Comparison of ENCODE assay signal across 8 mouse cellular contexts in genomic region chr11:117199282-117200175, GRCm38 (mm10). TPM values are rescaled to one million over a fixed set of nuclear protein-coding genes. Genes with fewer than 3 reads are reported as not detected.
A peak's percentile ranks its signal among the peaks of the same experiment; 100 is the strongest.
DNase-seq lines count a peak whose midpoint lies in the region; ATAC-seq and TF ChIP-seq lines count a peak whose summit lies in the region.

Sept9 (plus strand) TSS chr11:117199661.

- H3K4me2 ChIP-seq in embryonic facial prominence, embryonic 12.5 days (replicated peaks): peak within 1 kb of the TSS; percentile 89
- peak within 1 kb of the TSS; percentile 94 for H3K4me2 ChIP-seq in heart, embryonic 15.5 days
- H3K4me2 ChIP-seq in kidney, postnatal 0 days (ENCODE audit: low read length): peak within 1 kb of the TSS; percentile 81
- H3K4me2 ChIP-seq in liver, postnatal 0 days (ENCODE audit: low read depth, low read length): peak within 1 kb of the TSS; percentile 72
- peak within 1 kb of the TSS; percentile 70 for H3K4me2 ChIP-seq in neural tube, embryonic 12.5 days (replicated peaks)

- TF ChIP-seq EP300 in liver, postnatal 0 days (IDR thresholded peaks at IDR 0.05; ENCODE audit: low read depth): no peak

- WGBS in embryonic facial prominence, embryonic 12.5 days: under 1% methylated on average over 69 of the region's 70 CpGs
- WGBS in heart, embryonic 15.5 days: 2% methylated on average over 68 of the region's 70 CpGs
- 2% methylated on average over 65 of the region's 70 CpGs for WGBS in kidney, postnatal 0 days
- WGBS in liver, postnatal 0 days (ENCODE audit: insufficient replicate concordance): 5% methylated on average over 60 of the region's 70 CpGs
- WGBS in neural tube, embryonic 12.5 days: under 1% methylated on average over 70 of the region's 70 CpGs

- peak within 1 kb of the TSS; percentile 51 for H3K4me3 ChIP-seq in embryonic facial prominence, embryonic 12.5 days
- peak within 1 kb of the TSS; percentile 50 for H3K4me3 ChIP-seq in heart, embryonic 15.5 days
- peak within 1 kb of the TSS; percentile 51 for H3K4me3 ChIP-seq in kidney, postnatal 0 days (replicated peaks; ENCODE audit: low read depth, low read length)
- H3K4me3 ChIP-seq in liver, postnatal 0 days (ENCODE audit: low read depth, low read length): peak within 1 kb of the TSS; percentile 57
- H3K4me3 ChIP-seq in neural tube, embryonic 12.5 days: peak within 1 kb of the TSS; percentile 35

- H3K27ac ChIP-seq in embryonic facial prominence, embryonic 12.5 days: no peak within 1 kb of the TSS
- H3K27ac ChIP-seq in heart, embryonic 15.5 days: no peak within 1 kb of the TSS
- no peak within 1 kb of the TSS for H3K27ac ChIP-seq in kidney, postnatal 0 days
- peak within 1 kb of the TSS; percentile 75 for H3K27ac ChIP-seq in liver, postnatal 0 days (ENCODE audit: low read depth)
- H3K27ac ChIP-seq in neural tube, embryonic 12.5 days: no peak within 1 kb of the TSS

- peak within 1 kb of the TSS; percentile 49 for H3K9ac ChIP-seq in embryonic facial prominence, embryonic 12.5 days
- H3K9ac ChIP-seq in heart, embryonic 15.5 days: peak within 1 kb of the TSS; percentile 47
- H3K9ac ChIP-seq in kidney, postnatal 0 days (ENCODE audit: low read depth, low read length): peak within 1 kb of the TSS; percentile 62
- H3K9ac ChIP-seq in liver, postnatal 0 days (replicated peaks): peak within 1 kb of the TSS; percentile 72
- 0 out of 2 replicates have a peak within 1 kb of the TSS, but pooled peaks have one; percentile 33 for H3K9ac ChIP-seq in neural tube, embryonic 12.5 days

- no peak for DNase-seq in gastrocnemius, postnatal 10 days
- DNase-seq in gastrocnemius, adult 18-20 months (ENCODE audit: low spot score): no peak
- peak; percentile 59 for DNase-seq in kidney, postnatal 0 days (ENCODE audit: low spot score)
- DNase-seq in liver, postnatal 0 days: peak; percentile 62
- no peak for DNase-seq in spleen, postnatal 10 days (ENCODE audit: low spot score in 2 of 2)

- TF ChIP-seq CTCF in kidney, postnatal 0 days (IDR thresholded peaks at IDR 0.05; ENCODE audit: low read depth): no peak
- no peak for TF ChIP-seq CTCF in liver, postnatal 0 days (IDR thresholded peaks at IDR 0.05; ENCODE audit: low read depth)

- no peaks in the 10 kb centered on the region for H3K9me3 ChIP-seq in embryonic facial prominence, embryonic 12.5 days
- no peaks in the 10 kb centered on the region for H3K9me3 ChIP-seq in heart, embryonic 15.5 days (replicated peaks)
- no peaks in the 10 kb centered on the region for H3K9me3 ChIP-seq in kidney, postnatal 0 days (replicated peaks; ENCODE audit: low read length)
- H3K9me3 ChIP-seq in liver, postnatal 0 days (ENCODE audit: low read length): no peaks in the 10 kb centered on the region
- H3K9me3 ChIP-seq in neural tube, embryonic 12.5 days: no peaks in the 10 kb centered on the region

- peaks cover 43% of the 10 kb centered on the region for H3K27me3 ChIP-seq in embryonic facial prominence, embryonic 12.5 days
- peaks cover 58% of the 10 kb centered on the region for H3K27me3 ChIP-seq in heart, embryonic 15.5 days
- H3K27me3 ChIP-seq in kidney, postnatal 0 days (ENCODE audit: insufficient read depth, low read length): no peaks in the 10 kb centered on the region
- H3K27me3 ChIP-seq in liver, postnatal 0 days (ENCODE audit: insufficient read depth, low read length): peaks cover 9% of the 10 kb centered on the region
- H3K27me3 ChIP-seq in neural tube, embryonic 12.5 days (replicated peaks): peaks cover 51% of the 10 kb centered on the region

- H3K4me1 ChIP-seq in embryonic facial prominence, embryonic 12.5 days: peaks cover 20% of the 10 kb centered on the region; the same call in 1 of the 2 replicates
- H3K4me1 ChIP-seq in heart, embryonic 15.5 days (replicated peaks): peaks cover 29% of the 10 kb centered on the region
- H3K4me1 ChIP-seq in kidney, postnatal 0 days (replicated peaks; ENCODE audit: insufficient read depth, low read length): peaks cover 8% of the 10 kb centered on the region; the same call in 1 of the 2 replicates
- peaks cover 29% of the 10 kb centered on the region for H3K4me1 ChIP-seq in liver, postnatal 0 days (ENCODE audit: insufficient read depth)
- peaks cover 10% of the 10 kb centered on the region for H3K4me1 ChIP-seq in neural tube, embryonic 12.5 days

- H3K36me3 ChIP-seq in embryonic facial prominence, embryonic 12.5 days: no peaks in the 10 kb centered on the region
- no peaks in the 10 kb centered on the region for H3K36me3 ChIP-seq in heart, embryonic 15.5 days
- no peaks in the 10 kb centered on the region for H3K36me3 ChIP-seq in kidney, postnatal 0 days (ENCODE audit: insufficient read depth, low read length)
- H3K36me3 ChIP-seq in liver, postnatal 0 days (replicated peaks; ENCODE audit: insufficient read depth, low read length): no peaks in the 10 kb centered on the region
- H3K36me3 ChIP-seq in neural tube, embryonic 12.5 days: no peaks in the 10 kb centered on the region

- no peak for ATAC-seq in embryonic facial prominence, embryonic 12.5 days (ENCODE audit: insufficient number of reproducible peaks, insufficient read depth, low FRiP score, low TSS enrichment)
- ATAC-seq in heart, embryonic 15.5 days (replicated peaks; ENCODE audit: insufficient number of reproducible peaks, insufficient read depth, low FRiP score, low read depth): 0 out of 2 replicates have a peak, but pooled peaks have one; percentile 7
- ATAC-seq in kidney, postnatal 0 days (replicated peaks; ENCODE audit: low FRiP score, low read depth): peak; percentile 47
- ATAC-seq in liver, postnatal 0 days: peak; percentile 59
- ATAC-seq in neural tube, embryonic 12.5 days (ENCODE audit: low FRiP score, low read depth): no peak

RNA-seq across cellular contexts. Expression of gene Sept9, which starts in this region (rescaled TPM):
- total RNA-seq in gastrocnemius, postnatal 10 days (2021): 10 to 100 TPM; 40.1 to 51.9 TPM
- total RNA-seq in gastrocnemius, adult 18-20 months (2021): 10 to 100 TPM in 1 of 2 experiments, 1 to 10 TPM in 1; 8.0 to 16.1 TPM
- 229 and 230 TPM in 2 replicates for polyA plus RNA-seq in embryonic facial prominence, embryonic 12.5 days (2016; fragmentation: Nextera tagmentation; extraction: Ambion mirVana)
- polyA plus RNA-seq in heart, embryonic 15.5 days (2015; fragmentation: Nextera tagmentation; extraction: Ambion mirVana): 50.6 and 76.8 TPM in 2 replicates
- polyA plus RNA-seq in kidney, postnatal 0 days (2015; fragmentation: Nextera tagmentation; extraction: Ambion mirVana): 71.2 and 78.6 TPM in 2 replicates
- 30.8 and 34.5 TPM in 2 replicates for polyA plus RNA-seq in liver, postnatal 0 days (2015; fragmentation: Nextera tagmentation; extraction: Ambion mirVana)
- polyA plus RNA-seq in neural tube, embryonic 12.5 days (2016; fragmentation: Nextera tagmentation; extraction: Ambion mirVana): 164 and 165 TPM in 2 replicates

Comparison
In these comparisons a context has a peak if more than half of its experiments do, and no peak if none do; other contexts are left out.
1. DNase-seq: peak in kidney, postnatal 0 days (single experiment) and liver, postnatal 0 days (single experiment); none in gastrocnemius, postnatal 10 days (single experiment), gastrocnemius, adult 18-20 months (single experiment) and spleen, postnatal 10 days (0 of 2).
2. ATAC-seq: peak in heart, embryonic 15.5 days (single experiment), kidney, postnatal 0 days (single experiment) and liver, postnatal 0 days (single experiment); none in embryonic facial prominence, embryonic 12.5 days (single experiment) and neural tube, embryonic 12.5 days (single experiment).
3. Peak in every context shown above with its lines, with median percentiles within 50 percentile points of each other: H3K4me2 ChIP-seq, H3K4me3 ChIP-seq and H3K9ac ChIP-seq.